Mouse (Mus musculus) neural tube, embryonic 12.5 days (tissue): ENCODE results near the gene Synj2. TPM values are rescaled to one million over a fixed set of nuclear protein-coding genes. Genes with fewer than 3 reads are reported as not detected.

ENCODE experiments used
- ATAC-seq: fragments of 200-750 bp; cut with Nextera tagmentation; 2 replicates; pipeline ENCODE4 v1.8.0; 2017; ENCODE audit warnings: low read depth, mild to moderate bottlenecking, moderate TSS enrichment, moderate library complexity; ENCODE audit not compliant: low FRiP score
- H3K27ac ChIP-seq: fragments of 300-500 bp; sonication (generic); 2 replicates; pipeline ENCODE4 v1.5.1; 2016
- H3K27me3 ChIP-seq: fragments of 300-500 bp; sonication (generic); replicated peaks from 2 replicates; pipeline ENCODE4 v1.6.1; 2016; ENCODE audit warnings: mild to moderate bottlenecking
- H3K36me3 ChIP-seq: fragments of 300-500 bp; sonication (generic); 2 replicates; pipeline ENCODE4 v1.6.1; 2016; ENCODE audit warnings: mild to moderate bottlenecking
- H3K4me1 ChIP-seq: fragments of 300-500 bp; sonication (generic); 2 replicates; pipeline ENCODE4 v1.6.1; 2016
- H3K4me2 ChIP-seq: fragments of 300-500 bp; sonication (generic); replicated peaks from 2 replicates; pipeline ENCODE4 v1.6.1; 2016; ENCODE audit warnings: mild to moderate bottlenecking
- H3K4me3 ChIP-seq: fragments of 300-500 bp; sonication (generic); 2 replicates; pipeline ENCODE4 v1.5.1; 2016
- H3K9ac ChIP-seq: fragments of 300-500 bp; sonication (generic); 2 replicates; pipeline ENCODE4 v1.6.1; 2016; ENCODE audit warnings: mild to moderate bottlenecking
- H3K9me3 ChIP-seq: fragments of 300-500 bp; sonication (generic); 2 replicates; pipeline ENCODE4 v1.6.1; 2016; ENCODE audit warnings: mild to moderate bottlenecking
- WGBS: fragments of 180-500 bp; shearing (Covaris S2); methylation state at CpG from one replicate; pipeline ENCODE4 v1.1.7; 2016; 5-methylcytosine and 5-hydroxymethylcytosine counted together
- polyA plus RNA-seq: library from polyadenylated mRNA; unstranded; fragments of >200 nt; fragmentation: Nextera tagmentation; extraction: Ambion mirVana; gene quantifications from 2 replicates; pipeline ENCODE4 v1.2.1, GENCODE M21; 2016

Synj2 gene
- polyA plus RNA-seq, 1 experiment from 2014 or later, result 2.9 TPM

DNA sequence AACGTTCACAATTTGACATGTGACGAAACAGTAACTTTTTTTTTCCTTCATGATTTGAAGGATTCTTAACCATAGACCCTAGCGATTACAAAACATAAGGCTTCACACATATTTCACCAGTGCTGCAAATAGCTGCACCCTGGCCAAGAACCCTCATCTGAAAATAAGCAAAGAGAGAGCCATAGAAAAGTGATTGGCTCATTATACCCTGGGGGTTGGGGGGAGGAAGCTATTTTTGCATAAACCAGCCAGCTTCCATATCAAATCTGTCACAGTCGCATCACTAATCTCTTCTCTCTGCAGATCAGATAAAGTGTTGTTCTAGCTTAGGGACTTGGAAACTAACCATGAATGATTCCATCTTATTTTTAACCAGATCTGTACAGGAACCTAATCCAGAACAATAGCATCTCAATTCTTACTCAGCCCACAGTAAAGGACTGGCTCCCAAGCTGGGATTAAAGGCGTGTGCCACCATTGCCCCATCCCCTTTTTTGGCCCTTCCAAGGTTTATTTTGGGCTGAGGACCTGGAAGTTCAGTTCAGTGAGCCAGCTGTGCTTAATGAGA is 142.3 kb downstream of the Synj2 start:
- Histone ChIP-seq H3K27ac (no peak overlapping the region), H3K36me3 (peaks cover 21% of the 10 kb centered on the region), H3K4me2 (no peak overlapping the region), H3K4me1 (peaks cover 6% of the 10 kb centered on the region), H3K9me3 (no peaks in the 10 kb centered on the region), H3K9ac (no peak overlapping the region), H3K27me3 (no peaks in the 10 kb centered on the region), H3K4me3 (no peak overlapping the region)
- 86% methylated on average over 5 of the region's 5 CpGs for WGBS
- ATAC-seq, result no peak

GRCm38 (mm10) chr17:6091604-6092003 is 150.5 kb downstream of the Synj2 start:
- Histone ChIP-seq H3K27ac (no peak overlapping the region), H3K9me3 (no peaks in the 10 kb centered on the region), H3K4me2 (no peak overlapping the region), H3K9ac (no peak overlapping the region), H3K4me3 (no peak overlapping the region), H3K36me3 (peaks cover 5% of the 10 kb centered on the region), H3K27me3 (no peaks in the 10 kb centered on the region), H3K4me1 (no peaks in the 10 kb centered on the region)
- no peak for ATAC-seq
- WGBS, result 92% methylated on average over 6 of the region's 6 CpGs

Other genes with a start within 250 kb of the Synj2 start
- 16.9 and 18.0 TPM in 2 replicates for gene Snx9, start 100.0 kb upstream of the Synj2 start, polyA plus RNA-seq
- gene Serac1, start 138.5 kb downstream of the Synj2 start, polyA plus RNA-seq, result 10.5 and 11.9 TPM in 2 replicates
- 169 and 174 TPM in 2 replicates for gene Gtf2h5, start 138.5 kb downstream of the Synj2 start, polyA plus RNA-seq
- gene Tulp4, start 165.2 kb downstream of the Synj2 start, polyA plus RNA-seq, result 123 and 139 TPM in 2 replicates